Mouse (Mus musculus): Measurements from ENCODE around the gene Gm20517. TPM values are rescaled to one million over a fixed set of nuclear protein-coding genes. Genes with fewer than 3 reads are reported as not detected.

The Gm20517 gene
- polyA plus RNA-seq, 1 experiment = 1.5 TPM

DNA sequence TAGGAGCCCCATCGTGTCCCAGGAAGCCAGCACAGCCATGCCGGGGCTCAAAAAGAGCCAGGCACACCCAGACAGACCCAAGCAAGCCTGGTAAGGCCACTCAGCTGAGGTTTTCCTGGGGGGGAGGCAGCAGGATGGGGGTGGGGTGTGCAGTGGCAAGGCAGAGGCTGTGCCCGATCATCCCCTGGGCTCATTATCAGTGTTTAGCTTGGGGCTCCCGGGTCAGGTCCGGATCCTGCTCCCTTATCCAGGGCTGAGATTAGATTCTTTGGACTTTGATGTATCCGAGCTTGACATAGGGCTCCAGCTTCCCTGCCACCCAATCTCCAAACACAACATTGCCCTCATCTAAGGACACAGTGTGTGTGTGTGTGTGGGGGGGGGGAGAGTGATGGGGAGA, 100.5 kb downstream of the Gm20517 start:
- Histone ChIP-seq H3K79me2 (ENCODE audit: control insufficient read depth, insufficient read depth) (no peaks in the 10 kb centered on the region), H3K27me3 (ENCODE audit: control insufficient read depth, insufficient read depth, insufficient read length) (peaks cover 56% of the 10 kb centered on the region), H3K36me3 (ENCODE audit: control insufficient read depth, insufficient read depth) (no peaks in the 10 kb centered on the region), H3K4me3 (no peak overlapping the region), H3K4me2 (ENCODE audit: low read depth) (no peak overlapping the region), H3ac (ENCODE audit: control insufficient read depth, insufficient read length) (no peak overlapping the region)
- TF ChIP-seq USF1 (IDR thresholded peaks at IDR 0.05; ENCODE audit: low read depth) (no peak), TCF3 (IDR thresholded peaks at IDR 0.05; ENCODE audit: insufficient read length, low read depth) (no peak), SRF (IDR thresholded peaks at IDR 0.05; ENCODE audit: control insufficient read depth, insufficient read length, low read depth) (no peak), E2F4 (IDR thresholded peaks at IDR 0.05; ENCODE audit: insufficient read depth) (no peak), MYOG (IDR thresholded peaks at IDR 0.05; ENCODE audit: control insufficient read depth in 1 of 3, insufficient read depth in 1 of 3, insufficient read length in 2 of 3, low read depth in 2 of 3) (no peak), CEBPB (IDR thresholded peaks at IDR 0.05; ENCODE audit: insufficient read depth, poor library complexity, severe bottlenecking) (no peak), TCF12 (IDR thresholded peaks at IDR 0.05; ENCODE audit: insufficient read depth, poor library complexity, severe bottlenecking) (no peak), MAX (IDR thresholded peaks at IDR 0.05; ENCODE audit: low read depth) (no peak), POLR2A (IDR thresholded peaks at IDR 0.05; ENCODE audit: insufficient read length, low read depth) (no peak), REST (IDR thresholded peaks at IDR 0.05; ENCODE audit: insufficient read depth, insufficient read length) (no peak)

DNA sequence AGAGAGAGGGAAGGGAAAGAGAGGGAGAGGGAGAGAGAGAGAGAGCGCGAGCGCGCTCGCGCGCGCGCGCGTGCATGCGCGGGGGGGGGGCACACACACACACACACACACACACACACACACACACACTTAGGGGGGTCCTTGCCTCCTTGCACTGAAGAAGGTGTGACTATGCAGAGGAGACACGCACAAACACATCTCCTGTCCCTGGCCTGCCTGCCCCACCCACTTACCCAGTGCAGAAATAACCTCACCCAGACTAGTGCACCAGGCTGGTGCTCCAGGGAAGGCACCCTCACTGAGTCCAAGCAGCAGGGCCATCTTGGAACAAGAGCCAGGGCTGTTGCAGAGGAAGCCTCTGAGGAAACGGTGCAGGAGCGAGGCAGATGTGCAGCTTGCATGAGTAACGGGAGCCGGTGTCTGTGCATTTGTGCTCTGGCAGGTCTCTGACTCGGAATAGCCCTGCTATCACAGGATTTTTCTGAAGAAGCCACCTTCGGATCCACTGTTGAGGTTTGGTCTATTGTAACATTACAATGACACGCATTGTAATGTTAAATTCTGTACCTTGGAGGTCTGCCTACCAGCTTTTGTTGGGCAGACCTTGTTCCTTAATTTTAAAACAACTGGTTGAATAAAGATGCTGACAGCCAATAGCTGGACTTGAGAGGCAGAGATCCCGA, 101.6 kb downstream of the Gm20517 start:
- no peak overlapping the region for H3ac ChIP-seq (ENCODE audit: control insufficient read depth, insufficient read length)
- no peaks in the 10 kb centered on the region for H3K79me2 ChIP-seq (ENCODE audit: control insufficient read depth, insufficient read depth)
- peaks cover 45% of the 10 kb centered on the region for H3K27me3 ChIP-seq (ENCODE audit: control insufficient read depth, insufficient read depth, insufficient read length)
- H3K4me2 ChIP-seq (ENCODE audit: low read depth) = no peak overlapping the region
- no peak for TF ChIP-seq MAX (IDR thresholded peaks at IDR 0.05; ENCODE audit: low read depth)
- TF ChIP-seq SRF (IDR thresholded peaks at IDR 0.05; ENCODE audit: control insufficient read depth, insufficient read length, low read depth) = no peak
- no peak for TF ChIP-seq CEBPB (IDR thresholded peaks at IDR 0.05; ENCODE audit: insufficient read depth, poor library complexity, severe bottlenecking)
- TF ChIP-seq USF1 (IDR thresholded peaks at IDR 0.05; ENCODE audit: low read depth) = no peak
- no peak for TF ChIP-seq TCF12 (IDR thresholded peaks at IDR 0.05; ENCODE audit: insufficient read depth, poor library complexity, severe bottlenecking)
- no peak for TF ChIP-seq POLR2AphosphoS2 (IDR thresholded peaks at IDR 0.05; ENCODE audit: insufficient read length, low read depth)
- TF ChIP-seq TCF3 (IDR thresholded peaks at IDR 0.05; ENCODE audit: insufficient read length, low read depth) = no peak
- no peak for TF ChIP-seq MYOG (IDR thresholded peaks at IDR 0.05; ENCODE audit: control insufficient read depth in 1 of 3, insufficient read depth in 1 of 3, insufficient read length in 2 of 3, low read depth in 2 of 3)
- TF ChIP-seq E2F4 (IDR thresholded peaks at IDR 0.05; ENCODE audit: insufficient read depth) = no peak
- TF ChIP-seq REST (IDR thresholded peaks at IDR 0.05; ENCODE audit: insufficient read depth, insufficient read length) = no peak
- no peak for TF ChIP-seq POLR2A (IDR thresholded peaks at IDR 0.05; ENCODE audit: insufficient read length, low read depth)
- no peaks in the 10 kb centered on the region for H3K36me3 ChIP-seq (ENCODE audit: control insufficient read depth, insufficient read depth)
- no peak overlapping the region for H3K4me3 ChIP-seq

DNA sequence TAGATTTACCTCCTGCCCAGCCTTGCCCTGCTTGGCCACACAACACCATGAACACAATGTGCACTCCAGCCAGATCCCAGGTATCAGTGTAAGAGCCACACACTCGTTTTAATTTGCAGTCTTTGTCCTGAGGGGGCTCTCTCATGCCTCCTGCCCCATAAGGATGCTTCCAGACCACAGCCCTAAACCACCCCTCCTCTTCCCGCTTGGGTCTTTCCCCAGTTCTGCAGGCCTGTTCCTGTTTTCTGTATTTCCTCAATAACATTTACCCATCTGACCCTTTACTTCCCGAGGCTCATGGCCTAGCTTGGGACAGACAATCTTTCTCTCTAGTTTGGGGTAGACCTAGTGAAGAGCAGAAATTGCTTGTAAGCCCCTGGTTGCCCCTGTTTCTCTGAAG, 103.6 kb downstream of the Gm20517 start:
- no peak overlapping the region for H3K4me3 ChIP-seq
- no peaks in the 10 kb centered on the region for H3K79me2 ChIP-seq (ENCODE audit: control insufficient read depth, insufficient read depth)
- H3K4me2 ChIP-seq (ENCODE audit: low read depth) = no peak overlapping the region
- H3K27me3 ChIP-seq (ENCODE audit: control insufficient read depth, insufficient read depth, insufficient read length) = peaks cover 39% of the 10 kb centered on the region
- H3K36me3 ChIP-seq (ENCODE audit: control insufficient read depth, insufficient read depth) = no peaks in the 10 kb centered on the region
- H3ac ChIP-seq (ENCODE audit: control insufficient read depth, insufficient read length) = no peak overlapping the region
- TF ChIP-seq REST (IDR thresholded peaks at IDR 0.05; ENCODE audit: insufficient read depth, insufficient read length) (no peak), MAX (IDR thresholded peaks at IDR 0.05; ENCODE audit: low read depth) (no peak), POLR2A (IDR thresholded peaks at IDR 0.05; ENCODE audit: insufficient read length, low read depth) (no peak), TCF3 (IDR thresholded peaks at IDR 0.05; ENCODE audit: insufficient read length, low read depth) (no peak), POLR2AphosphoS2 (IDR thresholded peaks at IDR 0.05; ENCODE audit: insufficient read length, low read depth) (no peak), E2F4 (IDR thresholded peaks at IDR 0.05; ENCODE audit: insufficient read depth) (no peak)

DNA sequence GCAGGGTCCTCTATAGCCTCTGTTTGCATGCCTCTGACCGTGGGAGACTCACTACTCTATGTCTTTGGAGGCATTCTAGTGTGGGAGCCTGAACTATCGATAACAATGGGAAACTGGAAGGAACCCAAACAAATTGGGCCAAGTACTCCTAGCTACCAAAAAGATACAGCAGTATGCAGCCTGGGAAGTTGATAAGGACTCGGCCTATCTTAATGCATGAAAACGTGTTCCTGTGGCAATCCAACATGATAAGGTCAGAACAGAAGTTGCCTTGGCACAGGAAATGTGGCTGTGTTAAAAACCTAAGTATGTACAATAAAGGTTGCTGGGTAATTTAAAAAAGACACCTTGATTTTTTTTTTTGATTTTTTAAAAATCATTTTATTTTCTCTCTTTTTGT, 109.8 kb downstream of the Gm20517 start:
- H3K4me2 ChIP-seq (ENCODE audit: low read depth) = no peak overlapping the region
- no peaks in the 10 kb centered on the region for H3K79me2 ChIP-seq (ENCODE audit: control insufficient read depth, insufficient read depth)
- H3K4me3 ChIP-seq = no peak overlapping the region
- peaks cover 34% of the 10 kb centered on the region for H3K27me3 ChIP-seq (ENCODE audit: control insufficient read depth, insufficient read depth, insufficient read length)
- no peak overlapping the region for H3ac ChIP-seq (ENCODE audit: control insufficient read depth, insufficient read length)
- TF ChIP-seq USF1 (IDR thresholded peaks at IDR 0.05; ENCODE audit: low read depth) = no peak
- no peak for TF ChIP-seq MAX (IDR thresholded peaks at IDR 0.05; ENCODE audit: low read depth)
- no peak for TF ChIP-seq POLR2AphosphoS2 (IDR thresholded peaks at IDR 0.05; ENCODE audit: insufficient read length, low read depth)
- no peak for TF ChIP-seq E2F4 (IDR thresholded peaks at IDR 0.05; ENCODE audit: insufficient read depth)
- TF ChIP-seq TCF3 (IDR thresholded peaks at IDR 0.05; ENCODE audit: insufficient read length, low read depth) = no peak
- TF ChIP-seq MYOG (IDR thresholded peaks at IDR 0.05; ENCODE audit: control insufficient read depth in 1 of 3, insufficient read depth in 1 of 3, insufficient read length in 2 of 3, low read depth in 2 of 3) = no peak
- no peak for TF ChIP-seq SRF (IDR thresholded peaks at IDR 0.05; ENCODE audit: control insufficient read depth, insufficient read length, low read depth)
- no peak for TF ChIP-seq CEBPB (IDR thresholded peaks at IDR 0.05; ENCODE audit: insufficient read depth, poor library complexity, severe bottlenecking)
- no peak for TF ChIP-seq TCF12 (IDR thresholded peaks at IDR 0.05; ENCODE audit: insufficient read depth, poor library complexity, severe bottlenecking)
- TF ChIP-seq REST (IDR thresholded peaks at IDR 0.05; ENCODE audit: insufficient read depth, insufficient read length) = no peak
- TF ChIP-seq POLR2A (IDR thresholded peaks at IDR 0.05; ENCODE audit: insufficient read length, low read depth) = no peak
- TF ChIP-seq MYOD1 (IDR thresholded peaks at IDR 0.05; ENCODE audit: control insufficient read depth in 1 of 3, insufficient read length in 2 of 3, low read depth in 2 of 3) = no peak
- no peaks in the 10 kb centered on the region for H3K36me3 ChIP-seq (ENCODE audit: control insufficient read depth, insufficient read depth)

DNA sequence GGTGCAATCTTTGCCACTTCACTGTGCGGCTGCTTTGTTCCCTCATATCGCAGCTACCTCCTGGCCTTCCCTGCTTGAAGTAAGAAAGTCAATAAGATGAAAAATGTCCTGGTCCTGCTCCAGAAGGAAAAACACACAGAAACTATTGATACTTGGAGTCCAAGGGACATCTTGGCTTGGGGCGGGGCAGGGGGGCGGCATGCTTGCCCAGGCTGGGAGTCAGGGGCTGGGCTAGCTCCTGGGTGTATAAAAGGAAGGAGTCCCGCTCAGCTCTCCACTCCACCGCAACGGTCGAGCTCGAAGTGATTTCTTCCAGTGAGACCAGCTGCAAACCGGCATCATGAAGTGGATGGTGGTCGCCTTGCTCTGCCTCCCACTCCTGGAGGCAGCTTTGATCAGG, 115.2 kb downstream of the Gm20517 start, which contains the start of gene Pgc:
Gene Pgc, plus strand, starts transcription at position 277 of the 400 bp plus-strand sequence.
- H3ac ChIP-seq (ENCODE audit: control insufficient read depth, insufficient read length) = no peak within 1 kb of the TSS
- TF ChIP-seq MYOD1 (IDR thresholded peaks at IDR 0.05; ENCODE audit: control insufficient read depth in 1 of 3, insufficient read length in 2 of 3, low read depth in 2 of 3) = no peak
- no peak for TF ChIP-seq E2F4 (IDR thresholded peaks at IDR 0.05; ENCODE audit: insufficient read depth)
- no peak for TF ChIP-seq USF1 (IDR thresholded peaks at IDR 0.05; ENCODE audit: low read depth)
- TF ChIP-seq REST (IDR thresholded peaks at IDR 0.05; ENCODE audit: insufficient read depth, insufficient read length) = no peak
- TF ChIP-seq TCF3 (IDR thresholded peaks at IDR 0.05; ENCODE audit: insufficient read length, low read depth) = no peak
- no peak for TF ChIP-seq SRF (IDR thresholded peaks at IDR 0.05; ENCODE audit: control insufficient read depth, insufficient read length, low read depth)
- TF ChIP-seq MYOG (IDR thresholded peaks at IDR 0.05; ENCODE audit: control insufficient read depth in 1 of 3, insufficient read depth in 1 of 3, insufficient read length in 2 of 3, low read depth in 2 of 3) = no peak
- H3K27me3 ChIP-seq (ENCODE audit: control insufficient read depth, insufficient read depth, insufficient read length) = peaks cover 35% of the 10 kb centered on the region
- H3K4me2 ChIP-seq (ENCODE audit: low read depth) = no peak within 1 kb of the TSS
- H3K4me3 ChIP-seq = no peak within 1 kb of the TSS
- H3K36me3 ChIP-seq (ENCODE audit: control insufficient read depth, insufficient read depth) = no peaks in the 10 kb centered on the region
- no peaks in the 10 kb centered on the region for H3K79me2 ChIP-seq (ENCODE audit: control insufficient read depth, insufficient read depth)
